Mouse (Mus musculus) cerebellum, adult (tissue): ENCODE results near the gene 2310057N15Rik.
"Not testable (repeated sequence)": the region's sequence is repeated elsewhere in the genome, so short reads cannot be mapped to it uniquely, and the experiment has no call there.

Experiments used
- ATAC-seq: cut with Nextera tagmentation; 2 replicates; pipeline ENCODE4 v1.9.2; 2017; ENCODE audit warnings: mild to moderate bottlenecking, moderate library complexity, mixed read lengths; ENCODE audit not compliant: insufficient number of reproducible peaks, low FRiP score, low TSS enrichment

2310057N15Rik gene

DNA sequence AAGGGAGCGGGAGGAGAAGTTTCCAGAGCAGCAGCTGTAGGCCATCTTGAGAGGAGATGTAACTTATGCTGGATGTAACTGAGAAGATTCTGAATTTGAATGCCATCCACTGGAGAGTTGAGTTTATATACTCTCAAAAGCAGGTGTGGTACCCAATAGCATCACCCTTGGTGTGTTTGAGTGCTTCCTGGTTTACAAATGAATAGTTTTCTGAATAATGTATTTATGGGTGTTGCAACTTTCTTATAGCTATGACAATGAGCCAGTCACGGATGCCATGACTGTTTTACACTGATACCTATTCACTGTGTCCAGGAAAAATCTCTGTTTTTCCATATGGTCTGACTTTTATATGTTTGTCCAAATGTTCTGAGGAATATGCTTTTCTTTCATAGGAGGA is at the start of gene 2310057N15Rik:
Gene 2310057N15Rik, minus strand, starts transcription at position 101 of the 400 bp plus-strand sequence.
- no peak for ATAC-seq

DNA sequence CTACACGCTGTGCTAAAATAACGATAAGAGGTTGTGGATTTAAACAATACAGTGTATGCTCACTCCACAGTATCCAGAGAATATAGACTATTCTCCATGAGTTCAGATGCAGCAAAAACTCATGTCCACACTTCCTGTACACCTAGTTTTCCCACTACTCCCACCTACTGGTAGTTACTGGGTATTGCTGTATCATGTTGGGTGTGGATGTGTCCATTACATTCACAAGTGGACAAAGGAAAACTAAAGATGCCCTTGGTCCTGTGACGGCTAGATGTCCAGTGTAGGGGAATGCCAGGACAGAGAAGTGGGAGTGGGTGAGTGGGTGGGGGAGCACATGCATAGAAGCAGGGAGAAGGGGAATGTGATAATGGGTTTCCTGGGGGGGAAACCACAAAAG is 49.7 kb upstream of the 2310057N15Rik start:
- no peak for ATAC-seq

DNA sequence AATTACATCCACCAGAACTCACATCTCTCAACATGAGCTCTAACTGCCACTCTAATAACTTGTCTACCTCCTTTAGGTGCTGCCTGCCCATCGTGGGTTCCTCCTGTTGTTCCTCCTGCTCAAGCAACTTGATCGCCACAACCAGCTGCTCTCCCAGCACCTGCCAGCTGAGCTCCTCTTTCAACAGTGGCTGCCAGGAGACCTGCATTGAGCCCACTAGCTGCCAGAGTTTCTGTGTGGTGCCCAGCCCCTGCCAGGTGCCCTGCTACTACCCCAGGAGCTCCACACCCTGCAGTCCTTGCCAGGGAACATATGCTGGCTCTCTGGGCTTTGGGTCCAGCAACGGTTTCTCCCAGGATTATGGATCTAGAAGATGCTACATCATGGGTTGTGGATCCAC is 46.1 kb upstream of the 2310057N15Rik start, which contains the start of gene Krtap15:
Gene Krtap15, plus strand, starts transcription at position 150 of the 400 bp plus-strand sequence.
- ATAC-seq, result no peak

DNA sequence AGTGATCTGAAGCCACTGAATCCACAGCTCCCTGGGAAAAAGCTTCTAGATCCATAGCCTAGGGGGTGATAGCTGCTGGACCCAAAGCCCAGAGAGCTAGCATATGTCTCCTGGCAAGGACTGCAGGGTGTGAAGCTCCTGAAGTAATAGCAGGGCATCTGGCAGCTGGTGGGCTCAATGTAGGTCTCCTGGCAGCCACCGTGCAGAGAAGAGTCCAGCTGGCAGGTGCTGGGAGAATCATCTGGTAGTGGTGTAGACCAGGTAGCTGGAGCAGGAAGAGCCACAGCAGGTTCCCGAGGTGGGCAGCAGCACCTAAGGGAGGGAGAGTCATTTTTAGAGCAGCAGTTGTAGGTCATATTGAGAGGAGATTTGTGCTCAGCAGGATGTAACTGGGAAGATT is 37.8 kb upstream of the 2310057N15Rik start, which contains the start of gene Gm20741:
Gene Gm20741, minus strand, starts transcription at position 394 of the 400 bp plus-strand sequence.
- peak; percentile 83 for ATAC-seq

DNA sequence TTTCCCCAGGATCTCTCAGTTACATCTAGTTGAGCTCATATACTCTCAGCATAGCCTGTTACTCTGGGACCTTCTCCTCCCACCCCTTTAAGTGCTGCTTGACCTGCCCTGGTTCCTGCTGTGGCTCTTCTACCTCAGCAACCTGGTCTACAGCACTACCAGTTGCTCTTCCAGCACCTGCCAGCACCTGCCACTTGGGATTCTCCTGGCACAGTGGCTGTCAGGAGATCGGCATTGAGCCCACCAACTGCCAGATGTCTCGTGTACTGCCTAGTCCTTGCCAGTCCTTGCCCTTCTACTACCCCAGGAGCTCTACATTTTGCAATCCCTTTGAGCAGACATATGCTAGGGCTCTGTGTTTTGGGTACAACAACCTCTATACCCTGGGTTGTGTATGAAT is 12.8 kb upstream of the 2310057N15Rik start:
- no peak for ATAC-seq

DNA sequence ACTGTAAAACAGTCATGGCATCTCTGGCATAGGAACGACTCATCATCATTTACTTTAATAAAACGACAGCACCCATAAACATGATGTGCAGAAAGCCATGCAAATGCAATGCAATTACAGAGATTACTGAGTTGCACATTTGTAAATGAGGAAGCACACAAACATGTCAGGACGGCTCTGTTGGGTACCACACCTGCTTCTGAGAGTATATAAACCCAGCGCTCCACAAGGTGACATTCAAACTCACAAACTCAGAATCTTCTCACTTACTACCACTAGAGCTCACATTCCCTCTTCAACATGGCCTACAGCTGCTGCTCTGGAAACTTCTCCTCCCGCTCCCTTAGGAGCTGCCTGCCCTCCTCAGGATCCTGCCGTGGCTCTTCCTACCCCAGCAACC is 3.6 kb upstream of the 2310057N15Rik start, which contains the start of gene Gm5965:
Gene Gm5965, plus strand, starts transcription at position 301 of the 400 bp plus-strand sequence.
- no peak for ATAC-seq

DNA sequence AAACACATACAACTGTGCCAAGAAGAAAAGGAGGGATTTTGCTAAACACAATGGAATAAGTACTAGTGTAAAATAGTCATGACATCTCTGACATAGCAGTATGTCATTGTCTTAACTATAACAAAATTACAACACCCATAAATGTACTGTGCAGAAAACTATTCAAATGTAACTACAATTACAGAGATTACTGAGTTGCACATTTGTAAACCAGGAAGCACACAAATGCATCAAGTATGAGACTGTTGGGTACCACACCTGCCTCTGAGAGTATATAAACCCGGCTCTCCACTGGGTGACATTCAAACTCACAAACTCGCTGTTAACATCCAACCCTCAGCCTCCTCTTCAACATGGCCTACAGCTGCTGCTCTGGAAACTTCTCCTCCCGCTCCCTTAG is 15.5 kb downstream of the 2310057N15Rik start, which contains the start of gene 2310034C09Rik:
Gene 2310034C09Rik, plus strand, starts transcription at position 301 of the 400 bp plus-strand sequence.
- not testable (repeated sequence) for ATAC-seq

DNA sequence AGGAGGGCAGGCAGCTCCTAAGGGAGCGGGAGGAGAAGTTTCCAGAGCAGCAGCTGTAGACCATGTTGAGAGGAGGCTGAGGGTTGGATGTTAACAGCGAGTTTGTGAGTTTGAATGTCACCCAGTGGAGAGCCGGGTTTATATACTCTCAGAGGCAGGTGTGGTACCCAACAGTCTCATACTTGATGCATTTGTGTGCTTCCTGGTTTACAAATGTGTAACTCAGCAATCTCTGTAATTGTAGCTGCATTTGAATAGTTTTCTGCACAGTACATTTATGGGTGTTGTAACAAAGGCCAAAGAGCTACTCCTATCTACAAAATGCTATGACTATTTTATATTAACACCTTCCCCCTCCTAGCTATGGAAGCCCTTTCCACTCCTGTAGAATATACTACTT is 22.5 kb downstream of the 2310057N15Rik start, which contains the start of gene Krtap13:
Gene Krtap13, minus strand, starts transcription at position 101 of the 400 bp plus-strand sequence.
- ATAC-seq, result not testable (repeated sequence)

DNA sequence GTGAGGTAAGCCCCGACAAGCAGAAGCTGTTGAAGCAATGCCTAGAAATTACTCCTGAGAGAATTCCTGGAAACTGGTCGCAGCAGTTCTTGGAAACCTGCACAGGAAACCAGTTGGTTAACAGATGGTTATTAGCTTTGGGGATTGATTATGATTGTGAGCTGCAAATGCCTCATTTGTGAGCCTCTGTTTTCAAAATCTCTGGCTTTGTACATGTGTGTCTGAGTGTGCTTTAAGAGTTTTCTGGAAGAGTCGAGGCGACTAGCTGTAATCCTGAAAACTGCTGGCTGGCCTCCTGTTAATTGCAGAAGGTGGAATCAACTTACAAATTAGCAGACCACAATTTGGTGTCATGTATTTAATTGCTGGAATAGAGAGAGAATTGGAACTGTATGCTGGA is 26.1 kb downstream of the 2310057N15Rik start:
- ATAC-seq, result no peak

DNA sequence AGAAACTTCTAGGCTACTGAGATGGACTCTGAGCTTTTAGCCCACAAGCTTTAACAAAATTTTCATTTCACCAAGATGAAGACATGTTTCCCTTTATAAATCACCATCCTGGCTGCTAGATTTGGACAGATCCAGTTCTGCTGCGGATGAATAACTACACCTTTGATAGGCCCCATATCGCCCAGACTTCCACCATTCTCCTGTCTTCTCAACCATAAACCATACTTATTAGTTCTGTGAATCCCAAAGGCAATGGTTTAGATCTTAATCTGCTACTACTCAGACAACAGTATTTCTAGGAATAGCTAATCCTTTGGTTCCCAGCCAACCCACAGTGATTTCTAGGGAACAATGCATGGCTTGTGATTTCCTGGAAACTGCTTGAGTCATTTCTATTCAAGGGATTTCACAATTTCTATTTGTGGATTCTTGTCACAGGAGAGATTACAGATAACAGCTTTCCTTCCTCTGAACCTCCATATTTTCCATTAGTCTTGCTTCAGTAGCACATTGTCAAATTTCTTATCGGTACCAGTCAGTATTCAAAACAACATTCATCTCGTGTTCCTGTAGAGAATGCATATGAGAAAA is 29.2 kb downstream of the 2310057N15Rik start:
- no peak for ATAC-seq

DNA sequence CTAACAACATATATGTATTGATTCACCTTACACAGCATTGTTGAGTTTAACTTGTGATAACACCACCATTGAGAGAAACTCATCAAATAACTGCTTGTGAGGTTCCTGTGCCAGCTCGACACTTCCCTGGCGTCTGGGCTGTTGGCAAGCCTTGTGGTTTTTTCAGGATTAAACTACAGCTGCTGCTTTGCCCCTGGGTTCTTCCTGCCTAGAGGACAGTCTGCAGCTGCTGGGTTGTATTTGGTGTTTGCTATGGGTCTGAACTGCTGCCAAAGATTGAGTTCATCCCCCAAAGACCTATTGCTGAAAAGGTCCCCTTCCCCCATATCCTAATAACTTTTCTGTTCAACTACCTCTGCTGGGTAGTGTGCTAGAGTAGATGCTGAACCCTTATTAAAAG is 38.6 kb downstream of the 2310057N15Rik start:
- ATAC-seq, result no peak

DNA sequence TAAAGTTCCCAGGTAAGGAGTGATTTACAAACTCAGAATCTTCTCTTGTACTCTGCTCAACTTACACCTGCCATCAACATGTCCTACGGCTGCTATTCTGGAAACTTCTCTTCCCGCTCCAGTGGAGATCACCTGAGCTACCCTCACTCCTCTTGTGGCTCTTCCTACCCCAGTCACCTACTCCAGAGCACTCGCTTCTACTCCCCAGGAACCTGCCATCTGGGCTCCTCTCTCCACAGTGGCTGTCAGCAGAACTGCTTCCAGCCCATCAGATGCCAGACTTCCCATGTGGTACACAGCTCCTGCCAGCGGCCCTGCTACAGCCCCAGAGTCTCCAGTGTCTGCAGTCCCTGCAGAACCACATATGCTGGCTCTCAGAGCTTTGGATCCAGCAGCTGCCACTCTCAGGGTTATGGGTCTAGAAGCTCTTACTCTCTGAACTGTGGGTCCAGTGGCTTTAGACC is 45.2 kb downstream of the 2310057N15Rik start, which contains the start of gene Krtap13-1:
Gene Krtap13-1, plus strand, starts transcription at position 51 of the 464 bp plus-strand sequence.
- ATAC-seq, result peak; percentile 52; the same call in 1 of the 2 replicates
